Mouse (Mus musculus) brown adipose tissue, adult 24 weeks (tissue): ENCODE data around the gene Wif1. TPM values are rescaled to one million over a fixed set of nuclear protein-coding genes. Genes with fewer than 3 reads are reported as not detected.

Experiments used
- H3K27ac ChIP-seq: fragments of 200-500 bp; replicated peaks from 2 replicates; pipeline ENCODE4 v1.5.1; 2012; ENCODE audit warnings: low read depth, mild to moderate bottlenecking, low read length
- H3K4me1 ChIP-seq: fragments of 200-500 bp; 2 replicates; pipeline ENCODE4 v1.6.1; 2012; ENCODE audit warnings: low read length, mixed read lengths; ENCODE audit not compliant: control insufficient read depth, insufficient read depth, insufficient read length
- H3K4me3 ChIP-seq: fragments of 200-500 bp; 2 replicates; pipeline ENCODE4 v1.5.1; 2012; ENCODE audit warnings: low read depth, mild to moderate bottlenecking, low read length, moderate library complexity; ENCODE audit not compliant: insufficient read depth
- polyA plus RNA-seq: library from polyadenylated mRNA; stranded (reverse); fragments of >200 nt; gene quantifications from 2 replicates; pipeline ENCODE4 v1.2.4, GENCODE M21; 2012; ENCODE audit not compliant: missing spikeins, insufficient read depth, insufficient read length

Wif1 gene
- not detected in 2 replicates for polyA plus RNA-seq

- Histone ChIP-seq H3K4me1 (0 out of 2 replicates have a peak, but pooled peaks cover 5% of the 10 kb centered on the region), H3K4me3 (peak within 1 kb of the TSS; percentile 54), H3K27ac (no peak within 1 kb of the TSS)
These were observed at the start of gene Wif1 for GRCm38 (mm10) chr10:121033826-121034568. Gene Wif1, plus strand, starts transcription at chr10:121033960.

- Histone ChIP-seq H3K27ac (no peak overlapping the region), H3K4me1 (no peaks in the 10 kb centered on the region), H3K4me3 (no peak overlapping the region)
These were observed 31.6 kb upstream of the Wif1 start for GRCm38 (mm10) chr10:121002135-121002534.

- Histone ChIP-seq H3K4me1 (no peaks in the 10 kb centered on the region), H3K27ac (no peak overlapping the region), H3K4me3 (no peak overlapping the region)
These were observed 22.3 kb upstream of the Wif1 start for GRCm38 (mm10) chr10:121011496-121011895.

- Histone ChIP-seq H3K27ac (no peak overlapping the region), H3K4me3 (no peak overlapping the region), H3K4me1 (no peaks in the 10 kb centered on the region)
These were observed 17.5 kb upstream of the Wif1 start for GRCm38 (mm10) chr10:121016291-121016690.

GRCm38 (mm10) chr10:121016711-121017503 is 16.9 kb upstream of the Wif1 start:
- no peak overlapping the region for H3K27ac ChIP-seq

GRCm38 (mm10) chr10:121022951-121023350 is 10.8 kb upstream of the Wif1 start:
- H3K4me3 ChIP-seq = no peak overlapping the region
- H3K4me1 ChIP-seq = no peaks in the 10 kb centered on the region
- H3K27ac ChIP-seq = no peak overlapping the region

More at GRCm38 (mm10) chr10:121016711-121017503, 16.9 kb upstream of the Wif1 start:
- H3K4me1 ChIP-seq = no peaks in the 10 kb centered on the region
- no peak overlapping the region for H3K4me3 ChIP-seq

- Histone ChIP-seq H3K27ac (no peak overlapping the region), H3K4me3 (no peak overlapping the region), H3K4me1 (0 out of 2 replicates have a peak, but pooled peaks cover 5% of the 10 kb centered on the region)
These were observed 2.0 kb upstream of the Wif1 start for GRCm38 (mm10) chr10:121031802-121032201.

GRCm38 (mm10) chr10:121033128-121033791 is 500 bp upstream of the Wif1 start:
- H3K4me1 ChIP-seq = 0 out of 2 replicates have a peak, but pooled peaks cover 5% of the 10 kb centered on the region
- H3K4me3 ChIP-seq = peak overlapping the region; percentile 54
- no peak overlapping the region for H3K27ac ChIP-seq

GRCm38 (mm10) chr10:121034569-121034947 is 798 bp downstream of the Wif1 start:
- Histone ChIP-seq H3K4me1 (0 out of 2 replicates have a peak, but pooled peaks cover 5% of the 10 kb centered on the region), H3K27ac (no peak overlapping the region), H3K4me3 (no peak overlapping the region)

- Histone ChIP-seq H3K4me3 (no peak overlapping the region), H3K4me1 (0 out of 2 replicates have a peak, but pooled peaks cover 5% of the 10 kb centered on the region), H3K27ac (no peak overlapping the region)
These were observed 5.0 kb downstream of the Wif1 start for GRCm38 (mm10) chr10:121038556-121039284.

GRCm38 (mm10) chr10:121040911-121041310 is 7.2 kb downstream of the Wif1 start:
- no peak overlapping the region for H3K27ac ChIP-seq
- no peak overlapping the region for H3K4me3 ChIP-seq
- no peaks in the 10 kb centered on the region for H3K4me1 ChIP-seq

GRCm38 (mm10) chr10:121047440-121047839 is 13.7 kb downstream of the Wif1 start:
- no peaks in the 10 kb centered on the region for H3K4me1 ChIP-seq
- no peak overlapping the region for H3K4me3 ChIP-seq
- H3K27ac ChIP-seq = no peak overlapping the region

- Histone ChIP-seq H3K4me3 (no peak overlapping the region), H3K27ac (no peak overlapping the region), H3K4me1 (no peaks in the 10 kb centered on the region)
These were observed 18.3 kb downstream of the Wif1 start for GRCm38 (mm10) chr10:121052076-121052475.

GRCm38 (mm10) chr10:121055452-121056188 is 21.9 kb downstream of the Wif1 start:
- Histone ChIP-seq H3K4me1 (no peaks in the 10 kb centered on the region), H3K4me3 (no peak overlapping the region), H3K27ac (no peak overlapping the region)
